In genomic region chrX:71183671-71184070, GRCm38 (mm10) we compare ENCODE assay signal across 12 mouse cellular contexts. TPM values are rescaled to one million over a fixed set of nuclear protein-coding genes. Genes with fewer than 3 reads are reported as not detected.
DNase-seq lines count a peak whose midpoint lies in the region; ATAC-seq lines count a peak whose summit lies in the region.
"Had no signal": no experiment of that assay in that cellular context is flagged by ENCODE, and none has a peak within 500 bp of the region (broad histone marks: within the 10 kb centered on the region; RNA-seq: fewer than 3 reads in every experiment).

No protein-coding gene starts in this region.

- 79% methylated on average over 4 of the region's 4 CpGs for WGBS in forebrain, embryonic 16.5 days

- ATAC-seq in forebrain, embryonic 16.5 days: no peak
- ATAC-seq: activated CD4-positive, CD25-positive, alpha-beta regulatory T cell, adult 4 months; intestine, postnatal 0 days had no signal

- H3K4me3 ChIP-seq in forebrain, embryonic 16.5 days (replicated peaks; ENCODE audit: low read length): no peak overlapping the region
- H3K4me3 ChIP-seq: midbrain, embryonic 12.5 days had no signal

- H3K4me1 ChIP-seq in forebrain, embryonic 16.5 days (replicated peaks; ENCODE audit: control insufficient read depth, insufficient read depth, low read length): no peaks in the 10 kb centered on the region
- H3K4me1 ChIP-seq: midbrain, embryonic 12.5 days had no signal

- no peak overlapping the region for H3K9ac ChIP-seq in forebrain, embryonic 16.5 days (replicated peaks; ENCODE audit: low read depth, low read length)
- H3K9ac ChIP-seq: midbrain, embryonic 12.5 days had no signal

- peak; percentile 4 for DNase-seq in gastrocnemius, postnatal 10 days
- no peak for DNase-seq in gastrocnemius, postnatal 4 days (ENCODE audit: low spot score in 2 of 2)
- DNase-seq in ovary, postnatal 36 days (ENCODE audit: low spot score): peak; percentile 7
- no peak for DNase-seq in ovary, postnatal 10 days (ENCODE audit: low spot score)
- peak; percentile 65 to 76 for DNase-seq in cerebellum, postnatal 10 days
- peak; percentile 42 for DNase-seq in testis, postnatal 10 days (ENCODE audit: low spot score)
- no peak for DNase-seq in kidney, adult 8-10 months
- DNase-seq: thymus, postnatal 25 days had no signal

- no peak overlapping the region for H3K27ac ChIP-seq in forebrain, embryonic 16.5 days (ENCODE audit: low read length)
- H3K27ac ChIP-seq: midbrain, embryonic 12.5 days had no signal

- no peak overlapping the region for H3K4me2 ChIP-seq in forebrain, embryonic 16.5 days (ENCODE audit: low read length)
- H3K4me2 ChIP-seq: midbrain, embryonic 12.5 days had no signal

- no peaks in the 10 kb centered on the region for H3K36me3 ChIP-seq in forebrain, embryonic 16.5 days (ENCODE audit: control insufficient read depth, insufficient read depth)
- H3K36me3 ChIP-seq: midbrain, embryonic 12.5 days had no signal

- H3K27me3 ChIP-seq in forebrain, embryonic 16.5 days (replicated peaks; ENCODE audit: control insufficient read depth, insufficient read depth, low read length): no peaks in the 10 kb centered on the region

- no peaks in the 10 kb centered on the region for H3K9me3 ChIP-seq in forebrain, embryonic 16.5 days (ENCODE audit: control insufficient read depth, low read length)
- H3K9me3 ChIP-seq: midbrain, embryonic 12.5 days had no signal

RNA-seq across cellular contexts. Expression of gene Mtm1, which starts 26.9 kb away (rescaled TPM):
- 10 to 100 TPM; 10.8 to 11.5 TPM for total RNA-seq in gastrocnemius, postnatal 10 days (2021)
- total RNA-seq in gastrocnemius, postnatal 4 days (2021): 10 to 100 TPM; 10.4 to 12.0 TPM
- 4.4 and 5.5 TPM in 2 replicates for polyA plus RNA-seq in forebrain, embryonic 16.5 days (2015; fragmentation: Nextera tagmentation; extraction: Ambion mirVana)

Comparison
In these comparisons a context has a peak if more than half of its experiments do, and no peak if none do; other contexts are left out.
1. DNase-seq: peak in gastrocnemius, postnatal 10 days (single experiment), ovary, postnatal 36 days (single experiment), cerebellum, postnatal 10 days (2 of 2) and testis, postnatal 10 days (single experiment); none in gastrocnemius, postnatal 4 days (0 of 2), ovary, postnatal 10 days (single experiment) and kidney, adult 8-10 months (0 of 2).